Mouse (Mus musculus) ES-Bruce4 (cell line): Measurements from ENCODE around the gene Elf1.

Experiments
- CTCF ChIP-seq: IDR thresholded peaks from one replicate; pipeline ENCODE4 v1.8.1; 2011; ENCODE audit warnings: low read depth, low read length
- EP300 ChIP-seq: IDR thresholded peaks from 2 replicates; pipeline ENCODE4 v1.6.1; 2011; ENCODE audit warnings: low read depth, low read length; ENCODE audit not compliant: insufficient read depth
- POLR2A ChIP-seq: IDR thresholded peaks from one replicate; pipeline ENCODE4 v1.8.1; 2011; ENCODE audit warnings: low read length; ENCODE audit not compliant: insufficient read depth

DNA sequence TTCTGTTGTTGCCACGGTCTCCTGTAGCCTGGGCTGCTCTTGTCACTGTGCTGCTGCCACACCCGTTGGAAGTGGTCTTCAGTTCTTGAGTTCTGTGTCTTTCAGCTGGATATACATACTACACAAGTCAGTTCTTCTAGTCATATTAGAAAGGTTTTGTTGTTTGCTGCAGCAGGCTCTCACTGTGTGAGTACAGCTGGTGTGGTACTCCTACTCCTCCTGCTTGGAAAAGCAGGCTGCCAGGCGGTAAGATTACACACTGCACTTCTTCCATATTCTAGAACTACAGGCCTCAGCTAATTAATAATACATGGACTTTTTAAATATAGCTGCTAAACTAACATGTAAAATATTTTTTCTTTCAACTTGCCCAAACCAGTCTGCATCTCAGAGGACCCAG, 125.9 kb downstream of the Elf1 start:
- TF ChIP-seq POLR2A (no peak), CTCF (no peak), EP300 (no peak)
